Mouse (Mus musculus) mesoderm, embryonic 11.5 days (tissue): ENCODE data around the gene Anp32e.
"Not testable (repeated sequence)": the region's sequence is repeated elsewhere in the genome, so short reads cannot be mapped to it uniquely, and the experiment has no call there.

Experiments
- DNase-seq: peaks from one replicate; pipeline ENCODE4 v3.0.0-alpha.2; 2012; ENCODE audit warnings: low read depth, low spot score

Gene Anp32e

DNA sequence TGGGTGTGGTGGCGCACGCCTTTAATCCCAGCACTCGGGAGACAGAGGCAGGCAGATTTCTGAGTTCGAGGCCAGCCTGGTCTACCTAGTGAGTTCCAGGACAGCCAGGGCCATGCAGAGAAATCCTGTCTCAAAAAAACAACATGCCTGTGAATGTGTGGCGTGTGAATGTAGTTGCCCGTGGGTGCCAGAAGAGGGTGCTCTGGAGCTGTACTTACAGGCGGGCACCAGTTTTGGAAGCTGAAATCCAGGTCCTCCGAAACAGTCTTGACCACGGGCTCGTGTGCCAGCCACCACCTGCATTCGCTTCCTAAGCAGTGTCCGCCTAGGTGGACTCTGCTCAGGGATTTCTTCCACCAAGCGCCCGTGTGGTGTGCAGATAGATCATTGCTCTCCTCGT lies 9.8 kb downstream of the Anp32e start:
- no peak for DNase-seq

DNA sequence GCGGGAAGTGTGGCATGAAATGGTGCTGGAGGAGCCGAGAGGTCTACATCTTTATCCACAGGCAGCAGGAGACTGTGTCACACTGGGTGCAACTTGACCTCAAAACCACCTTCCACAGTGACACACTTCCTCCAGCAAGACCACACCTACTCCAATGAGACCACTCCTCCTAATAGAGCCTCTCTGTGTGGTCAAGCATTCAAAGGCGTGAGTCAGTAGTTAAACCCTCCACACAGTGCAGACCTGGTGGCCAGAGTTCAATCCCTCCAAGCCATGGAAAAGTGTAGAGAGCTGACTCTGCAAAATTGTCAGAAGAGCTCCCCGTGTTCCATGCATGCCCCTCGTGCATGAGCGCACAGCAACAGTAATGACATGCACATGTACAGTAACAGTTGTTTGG lies 13.7 kb downstream of the Anp32e start:
- DNase-seq, result no peak

DNA sequence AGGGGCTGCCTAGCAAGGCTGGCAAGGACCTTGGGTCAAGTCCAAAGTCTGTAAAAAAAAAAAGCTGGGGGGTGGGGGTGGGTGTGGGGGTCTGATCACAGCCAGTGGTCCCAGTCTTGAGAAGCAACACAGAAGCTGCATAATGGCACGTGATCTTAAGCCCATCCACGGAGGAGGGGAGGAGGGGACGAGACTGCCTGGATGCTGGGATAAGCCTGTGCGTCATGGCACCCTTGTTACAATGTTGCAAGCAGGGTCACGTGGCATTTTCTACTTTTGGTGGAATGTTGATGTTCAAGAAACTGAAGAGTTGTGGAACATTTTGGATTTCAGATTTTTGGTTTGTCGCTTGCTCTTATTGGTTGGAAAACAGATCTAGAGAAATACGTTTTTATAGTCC lies 14.2 kb downstream of the Anp32e start:
- DNase-seq, result no peak

DNA sequence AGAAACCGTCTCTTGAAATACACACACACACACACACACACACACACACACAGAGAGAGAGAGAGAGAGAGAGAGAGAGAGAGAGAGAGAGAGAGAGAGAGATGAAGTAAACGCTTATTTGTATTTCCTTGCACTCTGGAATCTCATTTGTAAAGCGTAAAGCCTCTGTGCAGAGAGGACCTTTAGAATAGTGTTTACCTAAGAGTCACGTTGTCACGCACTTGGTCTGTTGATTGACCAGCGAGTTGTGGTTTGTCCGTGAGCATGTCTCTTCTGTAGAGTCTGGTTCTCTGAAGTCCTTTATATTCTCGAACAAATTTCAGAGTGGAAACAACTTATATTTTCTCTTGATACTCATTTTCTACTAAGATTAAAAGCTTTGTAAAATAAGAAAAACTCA lies 15.7 kb downstream of the Anp32e start:
- DNase-seq, result no peak

DNA sequence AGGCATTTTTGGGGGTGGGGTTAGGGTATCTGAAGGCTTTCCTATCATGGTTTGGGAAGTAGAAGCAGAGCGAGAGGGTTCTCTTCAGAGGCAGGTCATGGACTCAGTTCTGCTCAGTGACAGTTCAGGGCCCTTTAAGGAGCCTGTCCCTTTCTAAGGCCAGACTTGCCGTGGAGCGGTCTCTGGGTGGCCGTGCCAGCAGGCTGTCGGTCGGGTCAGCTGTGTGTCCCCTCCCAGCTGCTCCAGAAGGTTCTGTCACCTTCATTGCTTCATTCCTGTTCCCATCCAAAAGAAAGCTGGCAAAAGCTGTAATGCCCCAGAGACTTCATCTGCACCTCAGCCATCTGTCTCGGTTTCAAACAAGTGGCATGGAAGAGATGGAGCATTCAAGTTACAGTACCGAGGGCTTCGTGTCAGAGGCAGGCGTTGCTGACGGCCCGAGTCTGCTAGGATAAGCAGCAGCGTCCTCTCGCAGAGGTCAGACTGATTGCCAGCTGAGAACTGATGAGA lies 16.7 kb downstream of the Anp32e start:
- DNase-seq, result no peak

DNA sequence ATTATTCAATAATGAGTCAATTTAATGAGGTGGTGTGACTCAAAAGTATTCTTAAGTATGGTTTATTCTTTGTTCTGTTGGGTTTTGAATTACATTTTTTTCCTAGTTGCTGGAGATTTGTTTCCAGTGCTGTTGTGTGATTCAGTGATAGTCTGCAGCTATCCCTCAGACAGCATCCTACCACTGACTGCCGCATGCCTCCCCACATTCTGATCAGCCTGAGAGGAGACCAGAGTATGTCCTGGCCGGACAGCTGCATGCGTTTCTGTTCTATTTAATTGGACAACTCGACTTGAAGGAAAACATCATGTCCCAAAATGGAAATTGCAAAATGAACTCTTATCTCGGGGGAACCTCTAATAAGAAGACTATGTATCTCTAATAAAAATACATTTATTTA lies 19.3 kb downstream of the Anp32e start:
- no peak for DNase-seq

DNA sequence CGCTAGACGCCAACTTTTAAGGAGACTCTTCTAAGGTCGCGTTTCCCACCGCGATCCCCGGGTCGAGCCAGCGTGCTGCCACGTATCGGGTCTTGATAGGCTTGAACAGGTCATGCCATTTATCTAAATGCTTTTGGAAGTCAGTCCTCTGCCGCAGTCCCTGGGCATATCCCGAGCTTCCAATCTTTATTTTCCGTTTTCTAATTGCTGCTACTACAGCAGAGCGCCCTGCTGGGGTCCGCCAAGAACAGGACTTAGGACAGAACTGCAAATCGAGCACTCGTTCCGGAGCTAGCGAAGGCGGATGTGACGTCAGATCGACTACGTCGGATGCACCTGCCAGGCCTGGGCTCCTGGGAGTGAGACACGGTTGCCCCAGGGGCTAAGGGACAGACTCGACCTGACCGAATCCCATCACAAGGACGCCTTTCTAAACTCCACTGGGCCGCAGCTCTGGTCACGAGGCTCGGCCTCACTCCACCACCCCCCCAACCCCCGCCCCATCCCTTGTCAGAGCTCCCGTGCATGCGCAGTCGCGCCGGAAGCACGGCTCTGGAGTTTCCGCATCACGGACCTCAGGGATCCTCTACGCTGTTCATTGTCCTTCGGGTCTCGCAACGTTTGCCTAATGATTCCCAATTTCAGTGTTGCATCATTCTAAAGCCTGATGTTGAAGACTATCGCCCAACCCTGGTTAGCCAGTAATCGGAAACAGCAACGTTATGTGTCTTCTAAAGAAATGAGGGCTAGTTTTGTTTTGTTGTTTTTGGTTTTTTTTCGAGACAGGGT lies 21.9 kb downstream of the Anp32e start:
- peak; percentile 92 for DNase-seq

DNA sequence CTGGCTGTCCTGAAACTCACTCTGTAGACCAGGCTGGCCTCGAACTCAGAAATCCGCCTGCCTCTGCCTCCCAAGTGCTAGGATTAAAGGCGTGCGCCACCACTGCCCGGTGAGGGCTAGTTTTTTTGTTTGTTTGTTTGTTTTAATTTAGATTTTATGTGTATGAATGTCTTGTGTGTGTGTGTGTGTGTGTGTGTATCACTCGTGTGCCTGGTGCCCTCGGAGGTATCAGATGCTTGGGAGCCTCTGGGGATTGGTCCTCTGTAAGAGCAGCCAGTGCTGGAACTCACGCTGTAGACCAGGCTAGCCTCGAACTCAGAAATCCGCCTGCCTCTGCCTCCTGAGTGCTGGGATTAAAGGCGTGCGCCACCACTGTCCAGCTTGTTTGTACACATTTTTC lies 22.5 kb downstream of the Anp32e start:
- DNase-seq, result not testable (repeated sequence)

DNA sequence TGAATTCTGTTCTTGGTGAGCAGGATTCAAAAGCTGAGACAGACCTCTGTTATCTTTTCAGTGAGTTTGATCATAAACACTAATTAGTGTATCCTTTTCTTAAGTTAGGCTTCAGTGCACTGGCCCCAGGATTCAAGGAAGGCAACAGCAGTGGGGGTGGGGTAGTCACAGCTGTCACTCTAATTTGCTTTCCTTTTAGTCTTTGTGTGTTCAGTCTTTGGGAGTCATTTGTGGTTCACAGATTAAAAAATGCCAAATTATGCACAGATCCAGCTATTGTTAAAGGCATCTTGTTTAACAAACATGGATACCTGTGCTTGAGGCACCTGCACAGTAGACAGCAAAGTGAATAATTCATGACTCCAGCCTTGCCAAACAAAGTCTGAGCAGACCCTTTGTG lies 24.0 kb downstream of the Anp32e start:
- no peak for DNase-seq

DNA sequence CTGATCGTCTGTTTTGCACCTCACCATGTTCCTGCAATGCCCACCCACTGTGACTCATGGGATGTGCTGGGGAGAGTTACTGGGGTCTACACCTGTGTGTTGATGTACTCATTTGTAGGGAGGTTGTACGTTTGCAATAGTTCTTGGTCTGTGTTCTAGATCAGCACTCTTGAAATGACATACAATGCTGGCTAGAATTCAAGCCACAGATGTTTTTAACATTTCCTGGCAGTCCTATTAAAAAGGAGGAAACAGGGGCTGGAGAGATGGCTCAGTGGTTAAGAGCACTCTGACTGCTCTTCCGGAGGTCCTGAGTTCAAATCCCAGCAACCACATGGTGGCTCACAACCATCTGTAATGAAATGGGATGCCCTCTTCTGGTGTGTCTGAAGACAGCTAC lies 24.5 kb downstream of the Anp32e start:
- DNase-seq, result no peak

DNA sequence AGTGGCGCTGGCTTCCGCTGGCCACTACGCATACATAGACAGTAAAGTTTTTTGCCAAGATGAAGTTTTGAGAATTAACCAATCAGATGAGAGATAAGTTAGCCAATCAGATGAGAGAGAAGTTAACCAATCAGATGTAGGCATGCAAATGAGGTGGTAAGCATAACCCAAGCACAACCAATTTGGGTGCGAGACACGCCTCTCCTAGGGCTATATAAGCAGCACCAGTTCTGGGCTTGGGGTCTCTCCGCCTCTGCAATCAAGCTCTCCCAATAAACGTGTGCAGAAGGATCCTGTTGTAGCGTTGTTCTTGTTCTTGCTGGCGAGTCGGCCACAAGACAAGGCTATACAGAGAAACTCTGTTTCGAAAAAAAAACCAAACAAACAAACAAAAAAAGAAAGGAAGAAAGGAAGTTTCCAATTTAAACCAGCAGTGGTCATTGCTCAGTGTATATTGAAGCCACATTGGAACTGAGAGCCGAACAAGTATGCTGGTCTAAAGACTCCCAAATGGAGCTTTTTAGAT lies 25.7 kb downstream of the Anp32e start:
- DNase-seq, result not testable (repeated sequence)

DNA sequence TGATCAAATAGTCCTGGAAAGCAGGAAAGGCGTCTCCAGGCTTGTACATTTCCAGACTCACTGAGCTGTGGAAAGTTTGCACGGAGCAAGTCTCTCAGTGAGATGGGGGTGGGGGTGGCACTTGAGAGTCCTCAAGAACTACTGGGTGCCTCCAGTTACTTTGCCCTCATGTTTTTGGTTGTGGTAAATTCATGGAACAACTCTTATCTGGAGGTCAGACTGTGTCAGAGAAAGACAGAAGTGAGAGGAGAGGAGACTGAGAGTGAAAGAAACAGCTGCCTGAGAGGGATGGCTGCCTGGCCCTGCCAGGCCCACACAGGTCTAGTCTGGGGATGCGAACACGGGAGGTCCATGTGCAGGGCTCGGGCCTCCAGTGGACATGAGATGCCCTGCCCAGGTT lies 26.3 kb downstream of the Anp32e start:
- DNase-seq, result no peak

DNA sequence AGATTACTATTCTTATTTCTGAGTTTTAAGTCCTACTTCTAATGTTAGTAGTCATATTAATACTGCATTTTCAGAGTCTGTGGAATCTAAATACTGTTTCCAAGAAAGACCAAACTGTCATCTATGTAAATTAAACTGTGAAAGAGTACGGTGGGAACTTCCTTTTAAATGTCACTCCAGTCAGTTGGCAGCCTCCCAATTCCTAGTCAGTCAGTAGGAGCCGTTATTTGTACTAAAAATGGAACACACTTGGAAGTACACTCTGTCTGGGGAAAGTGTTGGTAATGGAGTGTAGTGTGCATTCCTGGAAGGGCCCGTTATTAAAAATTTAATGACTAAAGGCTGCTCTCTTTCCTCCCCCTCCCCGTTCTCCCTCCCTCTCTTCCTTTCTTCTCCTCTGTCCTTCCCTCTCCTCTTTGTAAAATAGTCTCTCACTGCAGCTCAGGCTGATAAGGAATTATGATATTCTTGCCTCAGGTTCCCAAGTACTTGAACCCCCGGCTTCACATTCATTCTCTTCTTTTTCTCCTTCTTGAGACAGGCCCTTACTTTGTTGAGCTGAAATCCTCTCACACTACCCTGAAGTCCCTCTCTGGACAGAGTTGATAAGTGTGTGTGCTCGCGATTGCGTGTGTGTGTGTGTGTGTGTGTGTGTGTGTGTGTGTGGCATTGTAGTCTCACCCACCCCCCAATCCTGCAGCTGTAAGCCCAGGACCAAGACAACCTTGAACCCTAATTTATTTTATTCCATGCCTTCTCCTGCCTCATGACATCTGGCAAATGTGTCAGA lies 28.5 kb downstream of the Anp32e start:
- no peak for DNase-seq

DNA sequence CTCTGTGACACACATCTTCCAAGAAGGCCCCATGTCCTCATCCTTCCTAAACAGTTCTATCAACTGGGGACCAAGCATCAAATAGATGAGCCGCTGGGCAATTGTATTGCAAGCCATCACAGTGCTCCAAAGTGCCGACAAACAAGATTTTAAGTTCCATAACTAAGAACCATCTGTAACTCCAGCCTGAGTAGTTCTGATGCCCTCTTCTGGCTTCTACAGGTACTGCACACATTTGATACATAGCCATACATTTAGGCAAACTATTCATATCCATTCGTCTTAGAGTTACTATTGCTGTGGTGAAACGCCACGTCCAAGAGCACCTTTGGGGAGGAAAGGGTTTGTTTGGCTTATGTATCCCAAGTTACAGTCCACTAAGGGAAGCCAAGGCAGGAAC lies 30.0 kb downstream of the Anp32e start:
- peak; percentile 43 for DNase-seq

DNA sequence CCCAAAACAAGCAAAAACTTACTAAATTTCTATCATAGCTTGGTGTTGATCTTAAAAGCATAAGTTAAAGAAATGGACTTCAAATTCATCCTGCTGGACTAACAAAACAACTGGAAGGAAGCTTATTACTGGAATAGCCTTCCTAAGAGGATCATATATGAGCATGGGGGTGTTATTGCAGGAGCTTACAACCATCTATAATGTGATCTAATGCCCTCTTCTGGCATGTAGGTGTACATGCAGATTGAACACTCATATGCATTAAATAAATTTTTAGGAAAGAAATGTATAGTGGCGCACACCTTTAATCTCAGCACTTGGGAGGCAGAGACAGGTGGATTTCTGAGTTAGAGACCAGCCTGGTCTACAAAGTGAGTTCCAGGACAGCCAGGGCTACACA lies 30.8 kb downstream of the Anp32e start:
- DNase-seq, result no peak

DNA sequence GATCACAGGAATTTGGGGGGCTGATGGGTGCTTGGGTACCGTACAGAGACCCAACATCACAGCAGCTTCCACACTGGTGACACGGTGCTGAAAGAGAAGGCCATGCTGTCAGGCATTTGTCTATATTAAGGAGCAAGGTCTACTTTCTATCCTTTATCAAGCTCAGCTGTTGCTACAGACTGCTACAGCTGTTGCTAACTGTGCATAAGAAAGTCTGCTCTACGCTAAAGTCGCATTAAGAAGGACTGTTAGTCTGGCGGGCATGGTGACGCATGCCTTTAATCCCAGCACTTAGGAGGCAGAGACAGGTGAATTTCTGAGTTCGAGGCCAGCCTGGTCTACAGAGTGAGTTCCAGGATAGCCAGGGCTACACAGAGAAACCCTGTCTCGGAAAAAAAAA lies 33.1 kb downstream of the Anp32e start:
- DNase-seq, result not testable (repeated sequence)

DNA sequence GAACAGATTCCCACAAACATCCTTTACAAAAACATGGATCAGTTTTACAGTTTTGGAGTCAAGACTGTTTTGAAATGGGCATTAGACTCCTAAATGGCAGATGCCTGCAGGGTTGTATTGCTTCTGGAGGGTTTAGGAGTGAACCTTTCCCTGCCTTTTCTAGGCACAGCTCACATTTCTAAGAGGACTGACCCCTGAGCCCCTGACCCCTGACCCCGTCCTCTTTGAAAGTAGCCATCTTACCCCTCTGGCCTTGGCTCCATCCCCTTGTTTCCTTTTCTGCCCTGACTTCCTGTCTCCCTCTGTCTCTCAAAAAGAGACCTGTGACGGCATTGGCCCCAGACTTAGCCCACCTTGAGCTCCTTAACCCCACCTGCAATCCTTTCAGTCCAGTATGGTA lies 34.2 kb downstream of the Anp32e start:
- no peak for DNase-seq

DNA sequence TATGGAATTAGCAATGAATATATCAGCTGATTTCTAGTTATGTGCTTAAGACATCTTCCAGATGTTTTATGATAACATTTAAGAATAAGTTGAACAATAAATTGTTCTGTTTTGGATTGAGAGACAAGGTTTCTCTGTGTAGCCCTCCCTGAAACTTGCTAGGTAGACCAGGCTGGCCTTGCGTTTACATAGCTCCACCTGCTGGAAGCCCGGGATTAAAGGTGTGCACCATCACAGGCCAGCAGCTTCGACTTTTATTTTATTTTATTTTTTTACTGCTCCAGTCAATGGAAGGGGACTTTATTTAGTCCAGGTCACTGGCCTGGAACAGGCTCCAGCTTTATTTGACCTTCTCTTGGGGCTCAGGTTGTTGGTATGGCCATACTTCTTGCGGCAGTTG lies 34.6 kb downstream of the Anp32e start:
- DNase-seq, result no peak

DNA sequence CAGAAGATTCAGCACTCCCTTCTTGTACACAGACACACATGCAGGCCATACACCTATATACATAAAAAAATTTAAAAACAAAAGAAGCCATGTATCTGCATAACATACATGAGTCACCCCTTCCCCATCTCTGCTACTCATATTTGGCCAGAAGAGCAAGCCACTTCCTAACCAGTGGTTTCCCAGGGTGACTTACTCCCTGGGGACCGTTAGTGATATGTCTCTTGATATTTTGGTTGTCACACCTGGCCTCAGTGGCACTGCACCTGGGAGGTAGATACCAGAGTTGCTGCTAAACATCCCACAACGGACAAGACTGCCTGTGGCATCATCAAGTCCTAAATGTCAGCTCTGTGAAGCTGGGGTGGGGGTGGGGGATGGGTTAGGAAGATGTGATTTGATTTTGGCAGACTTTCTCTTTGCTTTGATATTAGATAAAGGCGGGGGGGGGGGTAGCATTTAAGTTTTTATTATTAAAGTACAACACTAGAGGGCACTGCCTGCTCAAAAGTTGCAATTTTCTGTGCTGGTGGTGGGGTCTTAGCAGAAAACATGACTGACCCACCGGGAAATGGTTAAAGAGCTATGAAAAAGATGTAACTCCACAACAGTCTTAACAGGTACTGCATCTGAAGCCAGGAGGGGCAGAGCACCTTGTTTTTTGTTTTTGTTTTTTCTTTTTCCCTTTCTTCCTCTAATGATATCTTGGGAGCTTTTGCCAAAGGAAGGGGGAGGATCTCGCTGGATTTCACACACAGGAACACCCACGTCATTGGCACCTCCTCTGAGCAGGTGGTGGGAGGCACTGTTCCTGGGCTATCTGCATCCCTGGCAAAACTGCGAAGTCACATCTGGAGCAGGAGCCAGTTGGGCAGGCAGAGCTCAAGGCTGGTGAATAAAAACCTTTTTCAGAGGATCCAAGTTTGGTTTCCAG lies 36.7 kb downstream of the Anp32e start:
- peak; percentile 49 for DNase-seq

DNA sequence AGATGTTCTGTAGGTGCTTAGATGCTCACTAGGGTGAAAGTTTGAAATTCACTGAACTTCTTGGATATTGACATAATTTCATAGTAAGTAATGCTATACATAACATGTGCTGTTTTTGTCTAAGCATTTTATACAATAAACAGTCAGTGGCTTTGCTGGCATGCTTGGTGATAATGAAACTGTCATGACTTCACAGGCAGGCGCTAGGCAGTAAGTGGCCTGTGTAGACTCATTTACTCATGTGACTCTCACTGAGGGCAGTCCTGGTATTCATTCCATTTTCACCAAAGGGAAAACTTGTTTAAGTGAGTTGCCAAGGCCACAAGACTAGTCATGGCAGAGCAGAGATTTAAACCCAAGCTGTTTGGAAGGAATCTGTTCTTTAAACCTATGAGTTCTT lies 40.2 kb downstream of the Anp32e start:
- DNase-seq, result no peak

DNA sequence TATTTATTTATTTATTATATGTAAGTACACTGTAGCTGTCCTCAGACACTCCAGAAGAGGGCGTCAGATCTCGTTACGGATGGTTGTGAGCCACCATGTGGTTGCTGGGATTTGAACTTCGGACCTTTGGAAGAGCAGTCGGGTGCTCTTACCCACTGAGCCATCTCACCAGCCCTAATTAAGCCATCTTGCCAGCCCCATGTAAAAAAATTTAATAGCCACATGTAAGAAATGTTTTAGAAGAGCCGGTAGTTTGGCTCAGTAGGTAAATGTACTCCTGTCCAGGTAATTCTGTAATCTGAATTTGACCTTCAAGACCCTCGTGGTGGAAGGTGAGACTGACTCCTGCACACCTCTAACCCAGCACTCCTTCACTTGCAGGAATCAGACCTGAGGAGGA lies 41.6 kb downstream of the Anp32e start:
- not testable (repeated sequence) for DNase-seq
